In the genomic region with DNA sequence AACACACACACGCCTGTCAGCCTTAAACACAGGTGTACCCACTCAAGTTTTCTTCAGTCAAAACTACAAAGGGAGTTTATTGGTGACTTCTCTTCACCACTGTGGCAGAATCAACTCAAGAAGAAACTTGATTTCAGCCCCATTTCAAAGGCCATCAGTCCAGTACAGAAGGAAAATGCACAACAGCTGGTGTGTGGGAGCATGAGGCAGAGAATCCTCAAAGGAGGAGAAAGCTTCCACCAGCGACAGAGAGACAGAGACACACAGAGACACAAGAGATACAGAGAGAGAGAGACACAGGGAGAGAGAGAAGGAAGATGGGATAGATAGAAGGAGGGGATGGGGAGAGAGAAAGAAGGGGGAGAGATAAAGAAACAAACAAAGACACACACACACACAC, we compare ENCODE assay signal across 12 mouse cellular contexts. TPM values are rescaled to one million over a fixed set of nuclear protein-coding genes. Genes with fewer than 3 reads are reported as not detected.
"Had no signal": no experiment of that assay in that cellular context is flagged by ENCODE, and none has a peak within 500 bp of the region (broad histone marks: within the 10 kb centered on the region; RNA-seq: fewer than 3 reads in every experiment).

No protein-coding gene starts in this region.

- DNase-seq: retina, postnatal 1 day; right cerebral cortex, postnatal 14 days; right cerebral cortex, postnatal 25 days; right cerebral cortex, postnatal 4 days; spleen, adult 18-20 months; thymus, adult 18-20 months; thymus, adult 2 months; thymus, postnatal 14 days; thymus, postnatal 25 days; thymus, postnatal 36 days; thymus, postnatal 4 days had no signal

RNA-seq across cellular contexts. Expression of gene Cldn24, which starts 19.6 kb away (rescaled TPM):
- total RNA-seq: neutrophil, adult 5-6 weeks had no signal

RNA-seq across cellular contexts. Expression of gene Cldn22, which starts 21.9 kb away (rescaled TPM):
- total RNA-seq: neutrophil, adult 5-6 weeks had no signal
